Mouse (Mus musculus) thymus, postnatal 25 days (tissue): ENCODE data around the gene Sec24d.
"Not testable (repeated sequence)": the region's sequence is repeated elsewhere in the genome, so short reads cannot be mapped to it uniquely, and the experiment has no call there.

Experiments
- DNase-seq: peaks from one replicate; pipeline ENCODE4 v3.0.0; 2022

Gene Sec24d

GRCm38 (mm10) chr3:123341049-123341448 is 73.8 kb downstream of the Sec24d start:
- DNase-seq = no peak

DNA sequence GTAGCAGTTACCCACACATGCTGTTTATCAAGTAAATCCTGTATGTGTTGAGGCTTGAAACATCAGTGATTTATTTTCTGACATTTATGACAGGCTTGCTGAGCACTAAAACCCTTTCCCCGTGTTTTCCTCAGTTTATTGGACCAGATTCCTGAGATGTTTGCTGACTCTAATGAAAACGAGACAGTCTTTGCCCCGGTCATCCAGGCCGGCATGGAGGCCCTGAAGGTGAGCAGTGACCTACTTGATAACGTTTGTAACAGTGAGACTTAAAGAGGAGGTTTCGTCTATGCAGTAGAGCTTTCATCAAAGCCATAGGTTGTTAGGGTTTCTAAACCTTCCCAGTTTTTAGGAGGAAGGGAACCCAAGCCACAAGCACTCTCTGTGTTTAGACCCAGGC is 76.4 kb downstream of the Sec24d start:
- no peak for DNase-seq

DNA sequence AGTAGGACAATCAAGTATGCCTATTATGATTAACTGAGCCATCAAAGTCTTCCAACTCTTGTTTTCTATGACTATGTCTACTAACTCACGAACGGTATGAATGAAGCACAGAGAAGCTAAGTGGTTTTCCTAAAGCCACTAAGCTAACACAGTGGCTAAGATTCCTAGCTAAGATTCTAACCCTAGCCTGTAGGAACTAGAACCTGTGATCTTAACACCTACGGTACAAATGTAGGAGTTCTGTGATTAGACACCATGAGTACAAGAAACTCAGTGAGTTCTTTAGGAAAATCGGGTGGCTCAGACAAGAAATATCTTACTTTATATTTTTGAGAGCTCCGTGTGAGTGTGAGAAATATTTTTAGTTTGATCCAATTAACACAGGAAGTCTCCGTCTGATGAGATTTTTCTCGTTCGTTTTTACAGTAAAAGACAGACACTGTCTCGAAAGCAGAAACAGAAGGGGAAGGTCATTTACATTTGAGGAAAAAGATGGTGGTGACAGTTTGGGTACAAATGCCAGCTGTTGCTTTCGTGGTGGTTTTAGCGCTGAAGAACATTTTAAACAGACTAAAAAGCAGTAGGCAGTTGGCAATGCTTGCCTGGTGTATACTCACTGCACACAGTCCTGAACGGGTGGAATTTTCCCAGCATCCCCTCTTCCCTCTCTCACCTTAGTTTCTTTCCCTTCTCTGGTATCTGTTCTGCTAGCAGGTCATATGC is 81.0 kb downstream of the Sec24d start:
- no peak for DNase-seq

- no peak for DNase-seq
Observed at GRCm38 (mm10) chr3:123350602-123351001, 83.3 kb downstream of the Sec24d start.

- no peak for DNase-seq
Observed at GRCm38 (mm10) chr3:123351519-123351918, 84.3 kb downstream of the Sec24d start.

DNA sequence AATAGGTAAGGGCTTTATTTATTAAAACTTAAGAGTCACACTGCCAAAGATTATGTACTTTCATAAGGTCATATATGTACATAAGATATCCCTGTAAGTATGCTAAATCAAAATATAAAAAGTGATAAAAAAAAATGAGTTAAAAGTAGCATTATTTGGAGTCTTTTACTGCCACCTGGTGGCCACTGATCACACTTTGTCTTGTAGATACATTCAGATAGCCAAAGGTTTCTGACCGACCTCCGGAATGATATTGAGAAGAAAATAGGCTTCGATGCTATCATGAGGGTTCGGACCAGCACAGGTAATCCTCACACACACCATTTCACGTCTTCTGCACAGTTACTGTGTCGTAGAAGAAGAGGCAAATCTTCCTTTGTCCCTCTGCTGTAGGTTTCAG is 85.9 kb downstream of the Sec24d start:
- DNase-seq = peak; percentile 15

- DNase-seq = no peak
Observed at GRCm38 (mm10) chr3:123353661-123354060, 86.4 kb downstream of the Sec24d start.

DNA sequence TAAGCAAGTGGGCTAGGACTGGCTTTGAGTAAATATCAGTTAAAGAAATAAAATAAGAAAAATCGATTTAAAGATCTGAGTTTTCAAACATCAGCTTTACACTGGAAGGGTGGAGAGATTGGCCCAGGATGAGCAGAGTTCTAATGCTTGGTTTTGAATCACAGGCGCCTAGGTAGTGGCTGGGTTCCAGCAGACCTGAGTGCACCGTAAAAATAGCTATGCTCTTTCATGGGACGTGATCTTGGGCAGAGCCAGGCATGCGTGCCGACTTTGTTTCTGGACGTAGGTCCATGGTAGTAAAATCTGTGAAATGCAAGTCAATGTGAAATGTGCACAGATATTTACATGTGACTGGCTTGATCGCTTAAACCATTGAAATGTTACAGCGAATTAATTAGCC is 87.1 kb downstream of the Sec24d start:
- no peak for DNase-seq

GRCm38 (mm10) chr3:123356377-123356991 is 89.2 kb downstream of the Sec24d start:
- DNase-seq = no peak

- not testable (repeated sequence) for DNase-seq
Observed at GRCm38 (mm10) chr3:123366820-123367219, 99.6 kb downstream of the Sec24d start.

- DNase-seq = no peak
Observed at GRCm38 (mm10) chr3:123369161-123369560, 101.9 kb downstream of the Sec24d start.

DNA sequence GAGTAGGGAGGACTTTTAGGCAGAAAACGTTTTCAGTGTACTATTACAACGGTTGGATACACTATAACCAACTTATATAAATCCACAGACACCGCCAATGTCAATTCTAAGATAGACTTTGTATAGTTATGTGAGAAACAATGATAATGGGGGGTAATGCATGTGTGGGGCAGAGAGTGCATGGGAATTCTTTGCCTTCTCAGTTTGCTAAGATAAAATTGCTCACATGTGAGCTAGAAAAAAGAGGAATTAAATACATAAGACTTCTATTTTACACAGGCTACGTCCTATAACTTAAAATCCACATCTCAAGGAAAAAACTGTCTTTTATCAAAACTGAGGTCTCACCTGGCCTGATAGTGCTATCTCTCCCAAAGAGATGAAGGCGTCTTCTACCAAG is 103.7 kb downstream of the Sec24d start:
- no peak for DNase-seq

- DNase-seq = no peak
Observed at GRCm38 (mm10) chr3:123371766-123372535, 104.7 kb downstream of the Sec24d start.

DNA sequence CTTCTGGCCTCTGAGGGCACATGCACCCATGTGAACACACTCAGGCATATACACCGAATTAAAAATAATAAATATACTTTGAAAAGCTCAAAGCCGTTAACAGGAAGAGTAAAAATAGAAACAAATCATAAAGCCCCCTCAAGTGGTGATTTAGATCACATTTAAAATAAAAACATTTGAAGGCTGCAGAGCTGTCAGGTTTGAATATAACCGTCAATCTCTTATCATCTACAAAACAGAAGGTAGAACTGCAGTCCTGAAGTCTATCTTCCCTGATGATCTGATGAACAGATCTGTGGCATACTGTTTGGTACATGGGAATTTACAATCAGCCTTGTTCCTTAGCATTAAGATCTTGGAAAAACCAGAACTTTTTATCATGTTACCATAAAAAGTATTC is 109.3 kb downstream of the Sec24d start:
- no peak for DNase-seq

DNA sequence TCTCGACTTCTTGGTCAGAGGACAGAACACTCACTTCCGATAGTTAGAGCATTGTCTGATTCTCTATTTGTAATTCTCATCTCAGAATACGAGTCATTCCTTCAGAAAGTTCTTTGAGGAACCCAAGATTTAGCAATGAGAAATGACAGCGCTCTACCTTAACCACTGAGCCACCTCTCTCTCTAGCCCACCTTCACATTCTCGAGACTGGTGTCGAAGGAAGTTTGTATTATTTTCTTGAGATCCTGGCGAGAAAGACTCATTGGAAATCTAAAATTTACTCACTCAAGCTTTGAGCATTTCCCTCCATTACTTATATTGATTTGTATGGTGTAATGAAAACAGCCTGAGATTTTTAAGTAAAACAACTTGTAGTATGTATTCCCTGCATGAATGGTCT is 117.2 kb downstream of the Sec24d start:
- no peak for DNase-seq

DNA sequence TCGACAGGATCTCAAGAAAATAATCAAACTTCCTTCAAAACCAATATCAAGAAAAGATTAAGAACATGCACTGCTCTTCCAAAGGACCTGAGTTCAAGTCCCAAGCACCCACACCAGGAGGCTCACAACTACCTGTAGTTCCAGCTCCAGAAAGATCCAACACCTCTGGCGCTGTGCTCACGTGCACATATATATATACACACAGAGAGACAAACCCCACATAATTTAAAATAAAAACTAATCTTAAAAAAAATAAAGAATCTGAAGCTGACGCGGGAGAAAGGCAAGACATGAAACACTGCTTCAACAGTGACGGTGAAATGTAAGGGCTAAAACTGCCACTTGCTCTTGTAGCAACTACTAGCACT is 117.8 kb downstream of the Sec24d start:
- DNase-seq = no peak

DNA sequence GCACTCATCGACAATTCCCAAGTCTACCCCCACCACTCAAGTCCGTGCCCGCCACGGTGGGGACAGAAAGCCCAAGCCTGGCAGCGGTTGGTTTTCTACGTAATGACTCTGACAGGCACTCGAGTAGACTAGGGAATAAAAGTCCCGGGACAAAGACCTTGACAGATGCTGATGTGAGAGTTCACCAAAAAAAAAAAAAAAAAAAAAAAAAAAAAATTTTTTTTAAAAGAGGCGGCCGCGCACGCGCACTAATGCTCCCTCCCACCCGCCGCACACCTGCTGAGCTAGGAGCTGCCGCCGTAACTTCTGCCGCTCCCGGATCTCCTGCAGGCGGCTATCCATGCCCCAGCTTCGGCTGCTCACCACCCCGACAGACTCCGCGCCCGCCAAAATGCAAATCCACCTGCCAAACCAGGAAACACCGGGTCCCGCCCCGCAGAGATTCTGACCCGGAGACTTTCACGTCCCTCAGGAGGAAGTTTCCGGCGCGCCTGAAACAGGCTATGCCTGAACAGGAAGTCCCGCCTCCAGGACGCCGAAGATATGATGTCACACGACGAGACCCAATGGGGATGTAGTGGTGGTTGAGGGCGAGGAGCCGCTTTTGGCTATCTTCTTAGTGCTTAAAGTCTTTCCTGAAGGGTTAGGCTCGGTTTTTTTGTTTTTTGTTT is 118.4 kb downstream of the Sec24d start, which contains the start of gene Mettl14:
TSS of gene Mettl14 (minus strand) at position 623 of the 671 bp plus-strand sequence.
- peak; percentile 96 for DNase-seq

DNA sequence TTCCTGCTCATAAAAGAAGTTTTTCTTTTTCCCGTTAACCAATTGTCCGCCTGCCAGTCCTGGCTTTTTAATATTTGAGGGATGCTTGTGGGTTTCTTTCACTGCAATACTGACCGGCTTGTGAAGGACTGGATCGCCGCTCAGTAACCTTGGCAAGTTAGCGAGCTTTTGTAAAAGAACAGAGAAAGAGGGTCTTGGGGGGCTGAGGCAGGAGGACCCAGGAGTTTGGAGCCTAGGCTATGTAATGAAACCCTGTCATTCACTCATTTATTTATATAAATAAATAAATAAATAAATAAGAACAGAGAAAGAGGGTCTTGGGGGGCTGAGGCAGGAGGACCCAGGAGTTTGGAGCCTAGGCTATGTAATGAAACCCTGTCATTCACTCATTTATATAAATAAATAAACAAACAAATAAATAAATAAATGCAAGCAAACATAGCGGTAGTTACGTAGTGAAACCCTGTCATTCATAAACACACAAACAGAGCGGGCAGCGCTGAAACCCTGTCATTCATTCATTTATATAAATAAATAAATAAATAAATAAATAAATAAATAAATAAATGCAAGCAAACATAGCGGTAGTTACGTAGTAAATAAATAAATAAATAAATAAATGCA is 119.0 kb downstream of the Sec24d start:
- DNase-seq = not testable (repeated sequence)

- no peak for DNase-seq
Observed at GRCm38 (mm10) chr3:123391180-123391579, 123.9 kb downstream of the Sec24d start.

DNA sequence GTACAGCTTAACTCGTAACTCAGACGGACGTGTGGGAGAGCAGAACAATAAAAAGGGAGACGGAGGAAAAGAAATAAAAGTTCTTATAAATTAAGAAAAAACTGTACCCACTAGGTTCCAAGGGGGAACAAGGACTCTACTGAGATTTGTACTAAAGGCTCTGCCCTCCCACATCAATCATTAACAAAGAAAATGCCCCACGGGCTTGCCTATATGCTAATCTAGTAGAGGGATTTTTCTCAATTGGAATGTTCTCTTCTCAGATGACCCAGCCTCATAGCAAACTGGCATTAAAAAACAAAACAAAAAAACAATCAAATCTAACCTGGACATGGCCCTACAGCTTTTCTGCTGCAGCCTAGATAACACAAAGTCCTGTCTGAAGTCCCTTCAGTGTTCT is 128.4 kb downstream of the Sec24d start:
- no peak for DNase-seq

DNA sequence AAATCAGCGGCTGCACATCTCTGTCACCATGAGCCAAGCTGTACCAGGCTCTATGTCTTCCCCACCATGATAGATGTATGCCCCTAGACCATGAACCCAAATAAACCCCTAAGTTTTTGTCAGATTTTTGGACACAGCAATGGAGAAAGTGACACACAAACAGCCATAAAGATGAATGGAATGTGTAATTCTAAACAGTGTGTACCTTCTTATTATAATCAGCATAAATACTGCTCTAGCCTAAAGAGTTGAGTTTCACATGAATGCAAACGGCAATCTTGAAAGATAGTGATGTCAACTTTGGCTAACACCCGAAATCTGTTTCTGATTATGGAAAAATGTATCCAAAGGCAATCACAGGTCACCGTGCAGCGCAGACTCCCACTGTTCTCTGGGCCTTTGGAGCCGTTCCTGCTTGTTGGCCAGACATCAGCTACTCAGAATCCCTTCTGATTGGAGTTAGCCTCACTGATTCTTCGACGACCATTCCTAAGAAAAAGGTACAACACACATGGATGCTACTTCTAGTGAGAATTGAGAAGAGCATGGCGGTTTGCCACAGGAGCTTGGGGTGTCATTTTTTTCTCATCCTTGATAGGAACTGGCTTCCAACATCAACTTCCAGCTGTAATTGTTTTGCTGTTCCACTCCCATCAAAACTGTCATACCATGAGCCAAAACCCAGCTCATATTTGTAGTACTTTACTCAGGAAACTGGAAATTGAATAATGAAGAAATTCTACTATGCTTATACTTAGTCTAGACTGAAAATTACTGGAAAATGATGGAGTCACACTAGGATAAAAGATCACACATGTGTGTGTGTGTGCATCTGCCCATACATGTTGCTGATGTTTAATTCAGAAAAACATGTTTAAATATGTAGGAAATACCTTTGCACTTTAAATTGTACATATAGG is 130.6 kb downstream of the Sec24d start:
- no peak for DNase-seq

GRCm38 (mm10) chr3:123404945-123405344 is 137.7 kb downstream of the Sec24d start:
- DNase-seq = no peak
